Mouse (Mus musculus) lung, embryonic 14.5 days (tissue): ENCODE data around the gene Zswim8. TPM values are rescaled to one million over a fixed set of nuclear protein-coding genes. Genes with fewer than 3 reads are reported as not detected.
A peak's percentile ranks its signal among the peaks of the same experiment; 100 is the strongest.

Experiments
- ATAC-seq: fragments of 200-750 bp; cut with Nextera tagmentation; 2 replicates; pipeline ENCODE4 v1.8.0; 2017; ENCODE audit warnings: mild to moderate bottlenecking, moderate TSS enrichment, moderate library complexity; ENCODE audit not compliant: insufficient read depth
- DNase-seq: peaks from one replicate; pipeline ENCODE4 v3.0.0-alpha.2; 2015
- H3K27ac ChIP-seq: fragments of 300-500 bp; sonication (generic); 2 replicates; pipeline ENCODE4 v1.5.1; 2014; ENCODE audit warnings: low read depth, mild to moderate bottlenecking, moderate library complexity
- H3K27me3 ChIP-seq: fragments of 300-500 bp; sonication (generic); 2 replicates; pipeline ENCODE4 v1.6.1; 2014; ENCODE audit warnings: low read length, control low read depth; ENCODE audit not compliant: insufficient read depth
- H3K36me3 ChIP-seq: fragments of 300-500 bp; sonication (generic); 2 replicates; pipeline ENCODE4 v1.6.1; 2014; ENCODE audit warnings: control low read depth; ENCODE audit not compliant: insufficient read depth
- H3K4me1 ChIP-seq: fragments of 300-500 bp; sonication (generic); 2 replicates; pipeline ENCODE4 v1.6.1; 2014; ENCODE audit warnings: antibody characterized with exemption, control low read depth; ENCODE audit not compliant: insufficient read depth
- H3K4me2 ChIP-seq: fragments of 300-500 bp; sonication (generic); 2 replicates; pipeline ENCODE4 v1.6.1; 2014; ENCODE audit warnings: mild to moderate bottlenecking
- H3K4me3 ChIP-seq: fragments of 300-500 bp; sonication (generic); 2 replicates; pipeline ENCODE4 v1.5.1; 2014; ENCODE audit warnings: low read depth, low read length
- H3K9ac ChIP-seq: fragments of 300-500 bp; sonication (generic); 2 replicates; pipeline ENCODE4 v1.6.1; 2014
- H3K9me3 ChIP-seq: fragments of 300-500 bp; sonication (generic); 2 replicates; pipeline ENCODE4 v1.6.1; 2016; ENCODE audit warnings: low read depth, low read length, control low read depth
- CTCF ChIP-seq: IDR thresholded peaks from 2 replicates; pipeline ENCODE4 v1.5.1; 2016; ENCODE audit warnings: antibody characterized with exemption, low read depth
- WGBS: fragments of 180-500 bp; shearing (Covaris S2); extraction: QIAGEN DNeasy Blood & Tissue Kit; methylation state at CpG from one replicate; pipeline ENCODE4 v1.1.7; 2014; 5-methylcytosine and 5-hydroxymethylcytosine counted together
- polyA plus RNA-seq: library from polyadenylated mRNA; unstranded; fragments of >200 nt; fragmentation: Nextera tagmentation; extraction: Ambion mirVana; gene quantifications from 2 replicates; pipeline ENCODE4 v1.2.1, GENCODE M21; 2014

Gene Zswim8
- polyA plus RNA-seq = 29.9 and 37.3 TPM in 2 replicates

- Histone ChIP-seq H3K9me3 (no peaks in the 10 kb centered on the region), H3K4me3 (peak within 1 kb of the TSS; percentile 99), H3K27me3 (no peaks in the 10 kb centered on the region), H3K36me3 (peaks cover 37% of the 10 kb centered on the region), H3K4me2 (peak within 1 kb of the TSS; percentile 75), H3K27ac (peak within 1 kb of the TSS; percentile 81), H3K9ac (peak within 1 kb of the TSS; percentile 96), H3K4me1 (peaks cover 6% of the 10 kb centered on the region)
- peak; percentile 93 for ATAC-seq
- under 1% methylated on average over 80 of the region's 80 CpGs for WGBS
- no peak for TF ChIP-seq CTCF
- DNase-seq = peak; percentile 95
Measured at GRCm38 (mm10) chr14:20707201-20708190, at the start of gene Zswim8. Gene Zswim8, plus strand, starts transcription at chr14:20707552.

- DNase-seq (peak; percentile 82), ATAC-seq (no peak)
- no peak overlapping the region for H3K9ac ChIP-seq
- no peaks in the 10 kb centered on the region for H3K9me3 ChIP-seq
- H3K4me1 ChIP-seq = 0 out of 2 replicates have a peak, but pooled peaks cover 3% of the 10 kb centered on the region
- H3K4me3 ChIP-seq = no peak overlapping the region
- H3K27ac ChIP-seq = no peak overlapping the region
- H3K36me3 ChIP-seq = no peaks in the 10 kb centered on the region
- no peak overlapping the region for H3K4me2 ChIP-seq
- peak; percentile 78 for TF ChIP-seq CTCF
- H3K27me3 ChIP-seq = no peaks in the 10 kb centered on the region
Measured at GRCm38 (mm10) chr14:20658326-20658725, 49.0 kb upstream of the Zswim8 start.

- H3K27me3 ChIP-seq = no peaks in the 10 kb centered on the region
- ATAC-seq (no peak), DNase-seq (no peak)
- no peak overlapping the region for H3K9ac ChIP-seq
- H3K36me3 ChIP-seq = no peaks in the 10 kb centered on the region
- 84% methylated on average over 6 of the region's 6 CpGs for WGBS
- 0 out of 2 replicates have a peak, but pooled peaks cover 3% of the 10 kb centered on the region for H3K4me1 ChIP-seq
- H3K4me3 ChIP-seq = no peak overlapping the region
- no peak for TF ChIP-seq CTCF
- no peaks in the 10 kb centered on the region for H3K9me3 ChIP-seq
- H3K4me2 ChIP-seq = no peak overlapping the region
- no peak overlapping the region for H3K27ac ChIP-seq
Measured at GRCm38 (mm10) chr14:20658902-20659301, 48.5 kb upstream of the Zswim8 start.

GRCm38 (mm10) chr14:20659687-20660086 is 47.7 kb upstream of the Zswim8 start:
- no peak for TF ChIP-seq CTCF
- no peak for DNase-seq
- 94% methylated on average over 7 of the region's 7 CpGs for WGBS
- H3K9me3 ChIP-seq = no peaks in the 10 kb centered on the region
- no peaks in the 10 kb centered on the region for H3K27me3 ChIP-seq
- H3K36me3 ChIP-seq = no peaks in the 10 kb centered on the region
- ATAC-seq = no peak
- no peak overlapping the region for H3K4me2 ChIP-seq
- H3K27ac ChIP-seq = no peak overlapping the region
- H3K9ac ChIP-seq = no peak overlapping the region
- no peak overlapping the region for H3K4me3 ChIP-seq
- H3K4me1 ChIP-seq = 0 out of 2 replicates have a peak, but pooled peaks cover 8% of the 10 kb centered on the region

GRCm38 (mm10) chr14:20660827-20661660 is 46.3 kb upstream of the Zswim8 start:
- 2% methylated on average over 52 of the region's 52 CpGs for WGBS
- Histone ChIP-seq H3K4me2 (peak overlapping the region; percentile 94), H3K27me3 (no peaks in the 10 kb centered on the region), H3K9me3 (no peaks in the 10 kb centered on the region), H3K4me3 (peak overlapping the region; percentile 63), H3K9ac (peak overlapping the region; percentile 70), H3K27ac (peak overlapping the region; percentile 89), H3K36me3 (no peaks in the 10 kb centered on the region), H3K4me1 (0 out of 2 replicates have a peak, but pooled peaks cover 8% of the 10 kb centered on the region)
- DNase-seq (peak; percentile 100), ATAC-seq (peak; percentile 85)
- TF ChIP-seq CTCF = peak; percentile 90

GRCm38 (mm10) chr14:20661661-20662331 is 45.6 kb upstream of the Zswim8 start:
- Histone ChIP-seq H3K4me3 (peak overlapping the region; percentile 63), H3K4me2 (peak overlapping the region; percentile 94), H3K4me1 (0 out of 2 replicates have a peak, but pooled peaks cover 8% of the 10 kb centered on the region), H3K27ac (peak overlapping the region; percentile 89), H3K27me3 (no peaks in the 10 kb centered on the region), H3K9ac (peak overlapping the region; percentile 70), H3K36me3 (no peaks in the 10 kb centered on the region), H3K9me3 (no peaks in the 10 kb centered on the region)
- DNase-seq (peak; percentile 25), ATAC-seq (peak; percentile 25)
- WGBS = 8% methylated on average over 19 of the region's 19 CpGs
- TF ChIP-seq CTCF = no peak
